Mouse (Mus musculus) ES-CJ7 (cell line): ENCODE measurements around the gene Riox1.
"Not testable (repeated sequence)": the region's sequence is repeated elsewhere in the genome, so short reads cannot be mapped to it uniquely, and the experiment has no call there.

Experiments used
- DNase-seq: peaks from one replicate; pipeline ENCODE4 v3.0.0; 2011; ENCODE audit warnings: low read depth, low spot score

Gene Riox1

DNA sequence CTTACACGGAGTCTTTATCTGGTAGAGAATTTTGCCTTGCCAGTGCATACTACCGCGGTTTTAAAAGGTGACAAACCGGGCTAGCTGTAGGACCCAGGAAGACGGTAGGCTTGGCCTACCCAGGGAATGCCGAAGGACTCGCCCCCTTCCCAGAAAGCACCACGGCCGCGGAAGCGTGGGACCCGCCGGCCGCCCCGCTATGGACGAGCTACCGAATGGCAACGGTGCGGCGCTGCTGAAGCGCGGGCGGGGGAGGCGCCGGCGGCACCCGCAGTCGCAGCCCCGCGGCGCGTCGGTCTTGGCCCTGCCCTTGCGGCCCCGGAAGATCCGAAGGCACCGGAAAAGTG, at the start of gene Riox1:
TSS of gene Riox1 (plus strand) at position 116 of the 347 bp plus-strand sequence.
- peak; percentile 80 for DNase-seq

DNA sequence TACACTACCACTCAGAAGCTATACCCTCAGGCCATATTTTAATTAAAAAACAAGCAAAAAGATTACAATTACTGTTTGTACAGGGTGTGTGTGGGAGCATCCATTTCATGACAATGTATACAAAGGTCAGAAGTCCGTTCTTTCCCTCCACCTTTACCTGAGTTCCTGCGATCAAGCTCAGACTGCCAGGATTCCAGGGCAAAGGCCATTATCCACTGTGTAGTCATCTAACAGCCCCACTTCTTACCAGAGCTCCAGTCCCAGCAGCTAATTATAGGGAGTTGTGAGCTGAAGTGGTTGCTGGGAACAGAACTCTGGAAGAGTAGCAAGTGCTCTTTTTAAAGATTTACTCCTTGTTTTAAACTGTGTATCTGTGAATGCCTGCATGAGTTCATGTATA, 40.0 kb upstream of the Riox1 start:
- no peak for DNase-seq

GRCm38 (mm10) chr12:83914202-83914740, 36.1 kb upstream of the Riox1 start:
- no peak for DNase-seq

GRCm38 (mm10) chr12:83914797-83915196, 35.6 kb upstream of the Riox1 start:
- no peak for DNase-seq

GRCm38 (mm10) chr12:83916884-83917283, 33.5 kb upstream of the Riox1 start:
- no peak for DNase-seq

DNA sequence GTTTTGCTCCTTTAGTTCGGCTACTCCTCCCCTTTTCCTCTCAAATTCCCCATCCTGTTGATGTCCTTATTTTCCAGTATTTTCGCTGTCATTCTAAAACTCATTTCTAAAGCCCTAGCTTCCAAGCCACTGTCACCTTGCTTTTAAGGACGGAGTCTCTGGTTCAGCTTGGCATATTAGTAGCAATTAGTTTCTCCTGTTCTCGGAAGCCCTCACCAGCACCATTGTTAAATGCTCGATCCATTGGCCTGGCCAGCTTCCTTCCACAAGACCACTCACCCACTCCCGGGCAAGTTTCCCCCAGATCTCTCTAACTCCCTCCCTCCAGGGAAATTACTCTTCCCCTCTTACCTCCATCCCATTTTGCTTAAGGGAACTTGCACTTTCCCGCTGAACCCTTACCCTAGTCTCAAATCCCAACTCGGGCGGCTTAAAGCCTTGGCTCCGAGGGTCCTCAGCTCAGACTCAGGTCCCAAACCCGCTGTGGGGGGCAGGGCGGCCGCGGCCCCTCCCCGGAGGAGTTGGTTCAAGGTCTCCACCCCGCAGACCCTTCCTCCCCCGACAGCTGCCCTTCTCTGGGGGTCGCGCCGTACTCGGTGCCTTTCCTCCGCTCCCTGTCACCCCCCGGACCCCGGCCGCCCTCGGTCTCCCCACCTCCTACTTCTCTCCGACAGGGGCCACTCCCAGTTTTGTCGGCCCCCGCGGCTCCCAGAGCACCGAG, 29.5 kb upstream of the Riox1 start:
- peak; percentile 35 for DNase-seq

- DNase-seq: peak; percentile 99
Measured at GRCm38 (mm10) chr12:83921535-83922381, 28.6 kb upstream of the Riox1 start, which contains the start of gene Numb. Numb (minus strand) TSS chr12:83921934.

DNA sequence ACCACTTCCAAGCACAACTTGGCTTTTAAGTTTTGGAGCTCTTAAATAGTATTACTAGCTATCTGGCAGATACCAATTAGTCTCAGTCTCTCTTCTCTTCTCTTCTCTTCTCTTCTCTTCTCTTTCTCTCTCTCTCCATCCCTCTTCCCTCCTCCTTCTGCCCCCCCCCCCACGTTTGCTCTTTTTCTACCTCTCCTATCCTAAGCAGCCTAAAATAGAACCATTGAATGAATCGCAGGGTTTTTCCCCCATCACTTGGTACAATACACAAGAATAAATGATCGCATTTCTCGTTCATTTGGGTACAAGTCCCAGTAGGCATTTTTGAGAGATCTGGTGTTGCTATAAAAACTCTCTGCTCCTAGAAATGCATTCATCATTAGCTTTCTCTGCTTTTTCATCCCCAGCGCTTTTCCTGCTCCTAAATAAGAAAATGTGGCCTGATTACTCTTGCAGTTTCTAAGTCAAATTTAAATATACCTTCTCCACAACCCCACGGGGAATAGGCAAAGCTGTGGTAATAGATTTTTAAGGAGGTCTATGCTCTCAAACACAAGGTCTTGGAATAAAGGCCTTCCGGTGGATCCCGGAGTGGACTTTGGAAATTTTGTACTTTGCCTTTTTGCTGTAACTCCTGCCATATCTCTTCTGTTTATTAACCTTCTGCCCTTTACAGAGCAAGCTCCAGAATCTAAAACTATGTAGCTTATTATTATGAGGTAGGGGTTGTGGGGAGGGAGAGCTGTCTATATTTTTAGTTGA, 27.5 kb upstream of the Riox1 start:
- DNase-seq: no peak

- DNase-seq: no peak
Measured at GRCm38 (mm10) chr12:83923486-83923859, 26.9 kb upstream of the Riox1 start.

- no peak for DNase-seq
Measured at GRCm38 (mm10) chr12:83924332-83924731, 26.1 kb upstream of the Riox1 start.

DNA sequence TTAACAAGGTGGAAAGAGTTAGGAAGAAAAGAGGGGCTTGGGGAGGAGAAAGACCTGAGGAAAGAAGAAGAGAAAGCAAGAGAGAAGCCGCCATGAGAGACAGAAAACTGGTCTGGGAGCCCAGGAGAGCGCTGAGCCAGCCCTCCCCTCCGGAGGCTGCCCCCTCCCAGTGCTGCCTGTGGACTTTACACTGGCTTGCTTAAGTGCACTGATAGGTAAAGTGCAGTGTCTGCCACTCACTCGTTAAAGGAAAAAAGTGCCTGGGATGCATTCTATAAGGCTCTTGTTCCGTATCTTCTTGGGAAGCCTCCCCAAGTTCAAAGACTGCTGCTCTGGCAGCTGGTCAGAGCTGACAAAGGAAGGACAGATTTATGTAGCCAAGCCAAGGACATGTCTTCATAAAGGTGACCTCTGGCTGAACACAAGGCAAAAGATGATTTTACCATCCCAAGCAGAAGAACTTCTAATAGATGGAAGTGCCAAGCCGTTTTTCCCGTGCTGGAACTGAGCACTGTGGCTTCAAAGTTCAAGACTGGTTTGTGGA, 25.2 kb upstream of the Riox1 start:
- DNase-seq: no peak

- no peak for DNase-seq
Measured at GRCm38 (mm10) chr12:83926061-83926460, 24.3 kb upstream of the Riox1 start.

GRCm38 (mm10) chr12:83927747-83928146, 22.7 kb upstream of the Riox1 start:
- no peak for DNase-seq

DNA sequence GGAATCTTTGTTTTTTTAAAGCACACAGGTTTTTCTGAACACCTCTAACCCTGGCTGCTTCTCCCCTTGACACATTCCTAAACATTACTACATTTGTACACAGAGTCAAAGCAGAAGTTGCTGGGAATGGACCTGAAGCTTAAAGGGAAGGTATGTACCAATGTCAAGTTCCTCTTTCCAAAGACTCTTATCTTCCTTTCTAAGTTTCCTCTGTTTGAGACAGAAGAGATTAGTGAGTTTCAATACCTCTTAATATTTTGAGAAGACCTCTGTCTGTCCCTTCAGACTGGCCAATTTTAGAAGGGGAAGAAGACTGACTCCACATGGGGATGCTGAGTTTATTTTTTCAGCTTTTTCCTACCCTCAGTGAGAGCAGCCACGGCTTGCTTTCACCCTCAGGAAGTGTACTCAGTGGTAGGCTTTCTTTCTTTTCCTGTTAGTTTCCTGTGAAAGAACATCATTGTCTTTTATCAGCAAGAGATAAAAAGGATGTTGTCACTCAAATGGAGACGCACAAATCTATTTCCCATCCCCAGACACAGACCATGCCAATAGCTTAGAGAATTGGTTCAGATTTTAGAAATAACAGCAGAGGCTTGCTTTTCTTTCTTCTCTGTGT, 21.1 kb upstream of the Riox1 start:
- DNase-seq: no peak

- DNase-seq: no peak
Measured at GRCm38 (mm10) chr12:83937600-83937999, 12.8 kb upstream of the Riox1 start.

- DNase-seq: not testable (repeated sequence)
Measured at GRCm38 (mm10) chr12:83938592-83938991, 11.8 kb upstream of the Riox1 start.

DNA sequence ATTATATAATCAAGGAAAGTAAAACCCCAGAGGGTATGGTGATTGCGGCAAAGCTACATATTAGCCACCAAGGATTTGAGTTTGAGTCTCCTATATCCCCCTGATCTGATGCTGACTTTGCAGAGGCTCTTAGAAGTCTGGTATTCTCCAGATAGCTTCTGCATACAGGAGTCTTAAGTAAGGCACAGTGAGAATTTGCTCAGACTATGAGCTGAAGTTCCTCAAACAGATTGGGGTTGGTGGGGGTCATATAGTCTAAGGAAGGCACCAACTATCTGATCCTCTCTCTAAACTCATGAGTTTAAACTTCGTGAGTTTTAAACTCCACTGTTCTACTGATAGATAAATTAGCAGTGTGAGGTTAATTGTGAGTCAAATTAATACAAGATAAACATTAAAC, 11.1 kb upstream of the Riox1 start:
- no peak for DNase-seq

DNA sequence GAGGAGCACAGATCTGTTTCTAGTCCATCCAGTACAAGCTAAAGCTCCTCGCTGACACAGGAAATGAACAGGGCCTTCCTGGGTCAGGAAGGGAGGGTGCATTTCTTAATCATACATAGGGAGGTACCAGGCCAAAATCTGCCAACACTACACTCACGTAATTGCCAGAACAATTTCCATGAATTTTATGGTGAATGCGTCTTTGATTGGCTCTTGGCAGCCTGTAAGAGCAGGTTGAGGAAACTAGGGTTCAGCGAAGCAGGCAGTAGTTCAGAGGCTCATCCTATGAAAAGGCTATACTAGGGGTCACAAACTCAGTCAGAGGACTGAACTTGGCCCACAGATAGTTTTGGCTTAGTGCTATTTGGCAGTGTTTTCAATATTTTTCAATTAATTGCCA, 10.4 kb upstream of the Riox1 start:
- DNase-seq: no peak

DNA sequence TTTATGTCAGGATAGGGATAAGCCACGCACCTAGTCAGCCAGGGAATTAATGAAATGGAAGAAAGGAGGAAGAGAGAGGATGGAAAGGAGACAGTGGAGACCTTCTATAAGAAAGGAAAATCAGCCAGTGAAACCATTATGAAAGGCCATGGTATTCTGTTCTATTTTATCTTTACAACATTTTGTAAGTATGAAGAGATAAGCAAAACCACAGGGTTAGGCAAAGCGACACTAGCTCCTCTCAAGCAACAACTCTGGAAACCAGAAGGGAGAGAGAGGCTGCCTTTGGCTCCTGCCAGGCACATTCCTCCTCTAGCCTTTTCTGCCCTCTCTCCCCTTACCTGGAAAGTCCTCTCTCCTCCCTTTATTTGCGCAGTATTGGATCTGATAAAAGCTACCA, 8.5 kb upstream of the Riox1 start:
- no peak for DNase-seq

- DNase-seq: no peak
Measured at GRCm38 (mm10) chr12:83947260-83947811, 3.1 kb upstream of the Riox1 start.

DNA sequence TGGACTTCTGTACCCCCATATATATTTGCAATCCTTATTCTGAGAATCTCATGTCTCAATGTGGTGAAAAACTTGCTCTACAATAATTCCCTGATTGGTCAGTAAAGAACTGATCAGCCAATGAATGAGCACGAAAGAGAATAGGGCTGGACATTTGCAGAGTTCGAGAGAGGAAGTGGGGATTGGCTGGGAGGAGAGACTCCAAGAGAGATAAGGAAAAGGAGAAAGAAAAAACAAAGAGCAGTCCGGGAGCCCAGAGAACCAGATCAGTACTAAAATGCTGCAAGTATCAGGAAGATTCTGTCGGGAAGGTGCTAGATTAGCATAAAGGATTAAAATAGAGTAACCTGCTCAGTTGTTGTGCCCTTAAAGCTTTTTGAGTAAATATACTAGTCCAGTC, 1.4 kb upstream of the Riox1 start:
- DNase-seq: no peak
